Mouse (Mus musculus): ENCODE results near the gene D11Wsu47e.
"Not testable (repeated sequence)": the region's sequence is repeated elsewhere in the genome, so short reads cannot be mapped to it uniquely, and the experiment has no call there.

D11Wsu47e gene

GRCm38 (mm10) chr11:113683957-113684706 is at the start of gene D11Wsu47e, which contains the start of gene Fam104a:
D11Wsu47e (plus strand) TSS chr11:113684412.
Fam104a (minus strand) TSS chr11:113684155.
- peak; percentile 96 for DNase-seq

DNA sequence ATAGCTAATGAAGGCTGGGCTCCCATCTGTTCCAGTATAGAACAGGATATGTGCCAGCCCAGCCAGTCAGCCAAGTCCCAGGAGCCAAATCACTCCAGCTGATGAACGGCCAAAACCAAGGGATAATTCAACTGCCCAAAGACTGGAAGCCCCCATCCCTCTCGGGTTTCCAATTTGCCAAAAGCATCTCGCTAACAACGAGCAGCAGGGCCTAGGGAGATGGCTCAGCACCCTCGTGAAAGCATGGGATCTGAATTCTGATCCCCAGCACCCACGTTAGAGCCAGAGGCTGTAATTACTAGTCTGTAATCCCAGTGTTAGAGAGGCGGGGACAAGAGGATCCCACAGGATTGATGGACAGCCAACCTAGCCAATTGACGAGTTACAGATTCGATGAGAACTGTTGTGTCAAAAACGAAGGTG is 49.5 kb upstream of the D11Wsu47e start:
- no peak for DNase-seq

DNA sequence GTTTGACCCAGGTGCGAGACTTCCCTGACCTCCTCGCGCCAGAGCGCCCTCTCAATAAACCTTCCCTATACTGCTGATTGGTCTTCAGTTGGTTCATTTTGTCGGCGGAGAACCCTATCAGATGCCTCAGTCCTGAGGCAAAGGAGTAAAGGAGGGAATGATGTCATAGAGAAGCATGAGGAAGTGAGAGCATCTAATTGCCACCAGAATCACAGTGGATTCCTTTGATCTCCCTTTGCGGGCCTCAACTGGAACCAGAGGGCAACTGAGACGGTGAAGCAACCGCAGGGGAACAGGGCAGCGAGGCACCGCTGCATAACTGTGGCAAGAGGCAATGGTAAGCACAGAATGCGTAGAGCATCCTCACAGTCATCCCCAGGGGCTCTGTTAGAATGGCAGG is 45.5 kb upstream of the D11Wsu47e start:
- DNase-seq, result no peak

GRCm38 (mm10) chr11:113645181-113645580 is 39.0 kb upstream of the D11Wsu47e start:
- DNase-seq, result no peak

DNA sequence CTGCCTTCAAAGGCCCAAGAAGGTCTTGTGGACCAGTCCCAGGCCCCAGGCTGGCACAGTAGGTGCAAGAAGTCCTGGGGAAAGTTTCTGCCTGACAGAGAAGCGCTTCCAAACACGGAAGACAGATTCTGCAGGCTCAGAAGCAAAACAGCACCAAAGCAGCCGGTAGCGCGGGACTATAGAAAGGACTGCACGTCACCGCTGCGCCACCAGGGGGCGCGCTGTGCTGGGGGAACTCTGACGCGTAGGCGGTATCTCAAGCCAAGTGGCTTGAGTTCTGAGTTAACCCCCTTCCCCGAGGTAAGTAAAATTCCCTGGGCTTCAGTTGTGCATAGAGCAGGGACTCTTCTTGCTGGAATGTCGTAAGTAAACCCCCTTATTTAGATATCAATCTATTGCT is 36.1 kb upstream of the D11Wsu47e start:
- peak; percentile 81 for DNase-seq

GRCm38 (mm10) chr11:113648690-113649352 is 35.4 kb upstream of the D11Wsu47e start, which contains the start of gene Cog1:
Cog1 (plus strand) TSS chr11:113649169.
- DNase-seq, result no peak

- peak; percentile 66 for DNase-seq
These were observed 34.6 kb upstream of the D11Wsu47e start, which contains the start of gene Slc39a11 for GRCm38 (mm10) chr11:113649353-113650210. Slc39a11 (minus strand) TSS chr11:113650079.

GRCm38 (mm10) chr11:113651206-113651906 is 32.9 kb upstream of the D11Wsu47e start:
- DNase-seq, result no peak

DNA sequence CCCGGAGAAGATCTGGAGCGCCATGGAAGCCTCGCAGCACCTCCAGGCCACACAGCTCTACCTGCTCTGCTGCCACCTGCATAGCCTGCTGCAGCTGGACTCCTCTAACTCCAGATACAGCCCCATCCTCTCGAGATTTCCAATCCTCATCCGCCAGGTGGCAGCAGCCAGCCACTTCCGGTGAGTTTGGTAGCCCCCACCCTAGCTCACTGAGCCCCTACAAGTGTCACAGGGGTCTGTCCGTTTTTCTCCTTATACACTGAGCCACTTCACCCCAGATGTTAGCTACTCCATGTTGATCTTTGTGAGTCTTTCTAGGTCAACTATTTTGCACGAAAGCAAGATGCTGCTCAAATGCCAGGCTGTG is 32.3 kb upstream of the D11Wsu47e start:
- no peak for DNase-seq

GRCm38 (mm10) chr11:113652516-113652915 is 31.7 kb upstream of the D11Wsu47e start:
- DNase-seq, result no peak

DNA sequence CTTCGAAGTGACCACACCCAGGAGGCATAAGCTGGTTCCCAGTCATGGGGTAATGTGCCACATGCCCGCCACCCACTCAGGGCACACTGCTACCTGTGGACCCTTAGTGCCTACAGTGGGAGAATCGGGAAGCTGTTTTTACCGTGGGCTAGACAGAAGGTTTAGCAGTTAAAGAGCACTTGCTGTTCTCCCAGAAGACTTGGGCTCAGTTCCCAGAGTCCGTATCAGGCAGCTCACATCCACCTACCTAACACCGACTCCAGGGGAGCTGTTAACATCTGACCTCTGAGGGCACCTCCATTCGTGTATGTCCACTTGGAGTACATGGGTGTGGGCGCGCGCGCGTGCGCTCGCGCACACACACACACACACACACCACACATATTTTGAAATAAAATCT is 30.1 kb upstream of the D11Wsu47e start:
- no peak for DNase-seq

DNA sequence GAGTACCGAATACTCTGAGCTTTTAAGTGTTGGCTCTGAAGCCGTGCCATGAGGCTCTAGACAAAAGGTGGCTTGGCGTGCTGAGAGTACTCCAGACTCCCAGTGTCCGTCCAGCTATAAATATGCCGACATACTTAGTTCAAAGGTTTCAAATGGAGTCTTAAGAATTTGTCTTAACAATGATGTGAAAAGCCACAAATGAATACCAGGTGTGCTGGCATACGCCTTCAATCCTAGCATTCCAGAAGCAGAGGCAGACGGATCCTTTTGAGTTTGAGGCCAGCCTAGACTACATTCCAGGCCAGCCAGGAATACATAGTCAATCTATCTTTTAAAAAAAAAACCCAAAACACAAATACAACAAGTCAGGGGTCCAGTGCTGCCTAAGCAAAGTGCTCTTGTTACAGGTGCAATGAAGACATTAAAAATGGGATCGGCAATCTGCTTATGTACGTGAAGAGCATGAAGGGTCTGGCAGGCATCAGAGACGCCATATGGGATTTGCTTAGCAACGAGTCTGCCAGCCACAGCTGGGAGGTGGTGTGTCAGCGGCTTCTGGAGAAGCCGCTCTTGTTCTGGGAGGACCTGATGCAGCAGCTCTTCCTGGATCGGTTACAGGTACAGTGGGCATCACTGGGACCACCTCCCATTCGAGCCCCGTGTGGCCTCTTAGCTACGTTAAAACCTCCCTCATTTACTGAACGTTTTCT is 29.5 kb upstream of the D11Wsu47e start:
- peak; percentile 65 for DNase-seq

- DNase-seq, result no peak
These were observed 27.7 kb upstream of the D11Wsu47e start for GRCm38 (mm10) chr11:113656511-113656932.

- DNase-seq, result no peak
These were observed 27.0 kb upstream of the D11Wsu47e start for GRCm38 (mm10) chr11:113657221-113657620.

DNA sequence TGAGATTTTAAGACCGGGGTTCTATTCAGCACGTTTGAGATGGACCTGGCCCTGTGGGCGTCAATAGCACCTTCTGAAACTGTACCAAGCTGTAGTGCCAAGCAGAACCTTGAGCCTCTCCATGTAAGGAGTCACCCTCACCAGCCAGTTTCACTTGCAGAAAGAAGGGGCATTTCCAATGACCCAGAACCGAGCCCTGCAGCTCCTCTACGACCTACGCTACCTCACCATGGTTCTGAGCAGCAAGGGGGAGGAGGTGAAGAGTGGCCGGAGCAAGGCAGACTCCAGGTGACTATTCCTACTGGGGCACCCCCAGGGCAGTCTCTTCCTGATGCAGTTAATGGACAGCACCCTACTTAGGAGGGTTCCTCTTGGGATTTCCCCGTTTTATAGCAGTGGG is 25.9 kb upstream of the D11Wsu47e start:
- no peak for DNase-seq

GRCm38 (mm10) chr11:113658763-113659162 is 25.4 kb upstream of the D11Wsu47e start:
- DNase-seq, result no peak

GRCm38 (mm10) chr11:113660213-113660612 is 24.0 kb upstream of the D11Wsu47e start:
- not testable (repeated sequence) for DNase-seq

DNA sequence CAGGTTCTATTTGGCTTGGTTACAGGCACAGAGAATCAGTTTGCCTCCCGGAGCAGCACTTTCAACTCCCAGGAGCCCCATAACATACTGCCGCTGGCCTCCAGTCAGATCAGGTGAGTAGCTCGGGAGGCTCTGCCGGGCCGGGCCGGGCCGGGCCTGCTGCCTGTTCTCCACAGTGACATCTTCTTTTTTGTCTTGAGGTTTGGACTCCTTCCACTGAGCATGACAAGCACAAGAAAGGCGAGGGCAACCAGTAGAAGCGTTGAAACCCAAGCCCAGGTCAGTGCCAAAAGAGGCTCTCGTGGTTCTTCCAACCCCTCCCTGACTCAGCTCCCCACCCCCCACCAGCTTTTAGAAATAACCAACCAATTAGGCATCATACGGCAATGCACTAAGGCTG is 23.3 kb upstream of the D11Wsu47e start:
- no peak for DNase-seq

- DNase-seq, result no peak
These were observed 22.3 kb upstream of the D11Wsu47e start for GRCm38 (mm10) chr11:113661835-113662351.

GRCm38 (mm10) chr11:113664279-113664678 is 19.9 kb upstream of the D11Wsu47e start:
- DNase-seq, result no peak

GRCm38 (mm10) chr11:113666205-113666604 is 18.0 kb upstream of the D11Wsu47e start:
- no peak for DNase-seq

GRCm38 (mm10) chr11:113666648-113667047 is 17.6 kb upstream of the D11Wsu47e start:
- no peak for DNase-seq

All from right cerebral cortex, adult 18-20 months (tissue).